Mouse (Mus musculus): ENCODE data around the gene Prdx2. TPM values are rescaled to one million over a fixed set of nuclear protein-coding genes. Genes with fewer than 3 reads are reported as not detected.
A peak's percentile ranks its signal among the peaks of the same experiment; 100 is the strongest.

The Prdx2 gene
- total RNA-seq (2017), result 631 and 634 TPM in 2 replicates

DNA sequence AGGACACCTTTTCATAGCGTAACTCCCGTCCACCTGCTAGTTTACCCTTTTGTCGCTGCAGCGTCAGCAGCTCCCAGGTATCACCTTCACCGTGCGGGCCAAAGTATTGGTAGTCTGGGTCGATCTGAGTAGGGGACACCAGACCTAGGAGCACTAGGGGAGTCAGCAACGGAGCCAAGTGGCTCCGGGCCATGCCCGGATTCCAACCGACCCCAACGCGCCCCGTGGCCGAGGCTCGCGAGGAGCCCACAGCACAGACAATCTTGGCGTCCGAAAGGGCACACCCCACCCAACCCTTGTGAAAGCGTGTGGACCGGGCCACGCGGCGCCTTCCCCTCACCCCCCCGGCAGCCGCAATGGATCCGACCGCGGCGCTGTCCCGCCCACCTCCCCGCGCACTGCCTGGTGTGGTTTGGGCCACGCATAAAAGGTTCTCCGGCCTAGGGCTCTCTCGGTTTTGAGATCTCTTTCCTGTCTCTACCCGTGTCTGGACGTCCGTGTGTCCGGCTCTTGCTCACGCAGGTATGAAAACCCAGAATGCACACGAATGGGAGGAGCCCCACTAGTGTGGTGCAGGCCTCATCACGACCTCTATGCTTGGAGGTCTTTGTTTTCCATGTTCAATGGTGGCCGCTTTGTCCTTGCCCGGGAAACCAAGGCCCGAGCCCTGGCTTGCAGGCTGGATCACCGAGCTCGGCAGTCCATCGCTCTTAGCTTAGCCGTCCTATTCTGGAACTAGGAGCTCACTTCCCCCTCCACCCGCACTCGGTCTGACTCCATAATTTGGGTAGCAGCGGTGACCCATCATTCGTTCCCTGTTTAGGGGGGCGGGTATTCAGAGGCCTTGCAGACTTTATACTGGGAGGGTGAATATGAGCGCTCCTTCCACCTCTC, at the start of gene Prdx2, which contains the start of the genes Gm49661 and Rnaseh2a:
Gene Prdx2 (plus strand): TSS at position 347 of the 894 bp plus-strand sequence.
Gene Gm49661 (minus strand): TSS at position 193 of the 894 bp plus-strand sequence.
Gene Rnaseh2a (minus strand): TSS at position 527 of the 894 bp plus-strand sequence.
- ATAC-seq (replicated peaks; ENCODE audit: low read depth, poor library complexity, severe bottlenecking), result peak; percentile 34

- no peak for ATAC-seq (replicated peaks; ENCODE audit: low read depth, poor library complexity, severe bottlenecking)
These were observed 47.8 kb upstream of the Prdx2 start for GRCm38 (mm10) chr8:84921596-84921995.

- ATAC-seq (replicated peaks; ENCODE audit: low read depth, poor library complexity, severe bottlenecking), result 0 out of 2 replicates have a peak, but pooled peaks have one; percentile 23
These were observed 43.8 kb upstream of the Prdx2 start for GRCm38 (mm10) chr8:84925557-84925956.

GRCm38 (mm10) chr8:84927513-84927912, 41.9 kb upstream of the Prdx2 start:
- ATAC-seq (replicated peaks; ENCODE audit: low read depth, poor library complexity, severe bottlenecking), result no peak

DNA sequence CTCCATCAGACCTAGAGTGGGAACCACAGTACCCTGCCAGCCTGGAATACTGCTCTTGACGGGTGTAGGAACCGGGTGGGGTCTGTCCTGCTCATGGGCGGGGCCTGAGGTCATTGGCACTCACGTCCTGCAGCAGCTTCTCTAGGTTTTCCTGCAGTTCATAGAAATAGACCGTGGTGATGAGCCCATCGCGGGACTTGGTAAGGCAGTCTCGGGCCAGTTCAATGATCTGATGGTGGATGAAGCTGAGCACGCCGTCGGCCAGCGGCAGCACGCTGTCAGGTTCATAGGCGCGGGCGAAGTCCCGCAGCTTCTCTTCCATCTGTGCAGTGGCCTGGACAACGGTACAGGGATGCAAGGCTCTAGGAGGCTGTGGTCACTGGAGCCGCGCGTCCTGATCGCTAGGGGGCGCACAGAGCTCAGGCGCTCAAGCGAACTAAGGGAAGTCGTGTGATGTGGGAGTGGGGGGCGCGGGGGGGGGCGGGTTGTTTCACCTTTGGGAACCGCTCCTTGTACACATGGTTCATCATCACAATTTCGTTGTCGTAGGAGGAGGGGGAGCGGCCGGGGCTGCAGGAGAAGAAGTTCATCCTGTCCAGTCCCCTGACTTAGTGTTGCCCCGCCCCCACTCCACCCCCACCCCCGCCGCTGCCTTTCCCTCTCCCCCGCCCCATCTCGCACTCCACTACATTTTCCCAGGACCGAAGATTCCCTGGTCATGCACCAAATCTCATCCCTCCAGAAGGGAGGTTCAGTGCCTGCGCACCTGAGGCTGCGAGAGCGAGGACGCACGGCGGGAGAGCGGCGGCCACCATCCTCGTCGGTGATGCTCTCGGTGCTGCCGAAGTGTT, 40.7 kb upstream of the Prdx2 start:
- ATAC-seq (replicated peaks; ENCODE audit: low read depth, poor library complexity, severe bottlenecking), result peak; percentile 79; the same call in 1 of the 2 replicates

DNA sequence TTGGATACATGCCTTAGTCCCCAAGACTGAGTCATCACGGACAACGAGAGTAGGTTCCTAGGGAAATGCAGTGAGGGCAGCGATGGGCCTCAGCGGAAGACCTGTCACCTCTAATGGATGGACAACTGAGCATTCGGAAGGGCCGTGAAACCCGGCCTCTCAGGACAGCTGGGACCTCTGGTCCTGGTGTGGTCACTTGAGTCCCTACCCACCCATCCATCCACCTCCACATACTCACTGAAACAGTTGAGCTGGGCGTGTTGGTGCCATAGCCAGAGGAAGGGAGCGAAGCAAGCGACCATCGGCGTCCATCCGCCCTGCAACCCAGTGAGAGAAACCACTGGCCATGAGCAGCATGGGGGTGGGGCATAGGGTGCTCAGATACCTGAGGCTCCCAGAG, 38.8 kb upstream of the Prdx2 start:
- no peak for ATAC-seq (replicated peaks; ENCODE audit: low read depth, poor library complexity, severe bottlenecking)

DNA sequence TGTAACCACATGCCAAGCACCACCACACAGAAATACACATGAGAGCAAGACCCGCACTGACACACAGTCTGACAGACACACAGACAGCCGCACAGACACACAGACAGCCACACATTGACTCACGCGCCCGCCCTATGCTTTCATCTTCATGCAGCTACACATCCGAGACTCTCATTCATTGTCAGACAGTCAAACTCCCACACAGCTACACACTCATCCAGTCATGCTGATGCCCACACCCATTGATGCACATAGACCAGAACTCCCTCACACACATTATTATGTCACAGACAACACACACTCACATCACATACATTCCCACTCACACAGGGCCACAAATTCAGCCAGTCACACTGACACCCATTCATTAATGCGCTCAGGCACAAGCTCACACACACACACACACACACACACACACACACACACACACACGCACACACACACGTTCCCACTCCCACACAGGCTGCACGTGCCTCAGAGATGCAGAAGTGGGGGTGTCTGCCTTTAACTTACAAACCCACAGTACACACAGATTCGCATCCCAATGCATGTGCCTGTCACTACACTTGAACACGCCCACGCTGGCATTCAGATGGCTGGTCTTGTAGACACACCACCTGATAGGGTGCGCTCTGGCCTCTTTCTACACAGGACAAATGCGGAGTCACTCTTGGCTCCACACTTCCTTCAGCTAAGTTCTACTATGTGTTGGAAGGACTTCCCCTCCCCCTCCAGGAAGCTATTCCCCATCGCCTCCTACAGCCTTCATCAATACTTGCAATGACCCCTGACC, 35.4 kb upstream of the Prdx2 start:
- no peak for ATAC-seq (replicated peaks; ENCODE audit: low read depth, poor library complexity, severe bottlenecking)

DNA sequence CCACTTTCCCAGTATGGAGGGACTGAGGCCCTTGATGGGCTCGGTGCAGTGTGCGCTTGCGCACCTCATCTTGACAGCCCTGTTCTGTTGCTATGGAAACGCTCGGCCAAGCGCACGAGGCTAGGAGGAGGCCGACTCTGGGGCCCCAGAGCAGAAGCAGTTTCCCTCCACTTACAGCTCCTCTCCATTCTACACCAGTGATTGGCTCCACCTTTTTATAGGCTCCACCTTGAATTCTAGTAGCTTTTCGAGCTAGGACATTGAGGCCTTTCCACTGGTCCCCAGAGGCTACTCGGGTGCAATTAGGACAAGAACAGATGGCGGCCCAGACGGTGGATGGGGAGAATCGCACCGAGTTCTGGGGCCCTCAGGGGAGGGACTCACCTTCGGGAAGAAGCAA, 34.5 kb upstream of the Prdx2 start:
- ATAC-seq (replicated peaks; ENCODE audit: low read depth, poor library complexity, severe bottlenecking), result no peak

GRCm38 (mm10) chr8:84935489-84935888, 33.9 kb upstream of the Prdx2 start:
- ATAC-seq (replicated peaks; ENCODE audit: low read depth, poor library complexity, severe bottlenecking), result peak; percentile 35

DNA sequence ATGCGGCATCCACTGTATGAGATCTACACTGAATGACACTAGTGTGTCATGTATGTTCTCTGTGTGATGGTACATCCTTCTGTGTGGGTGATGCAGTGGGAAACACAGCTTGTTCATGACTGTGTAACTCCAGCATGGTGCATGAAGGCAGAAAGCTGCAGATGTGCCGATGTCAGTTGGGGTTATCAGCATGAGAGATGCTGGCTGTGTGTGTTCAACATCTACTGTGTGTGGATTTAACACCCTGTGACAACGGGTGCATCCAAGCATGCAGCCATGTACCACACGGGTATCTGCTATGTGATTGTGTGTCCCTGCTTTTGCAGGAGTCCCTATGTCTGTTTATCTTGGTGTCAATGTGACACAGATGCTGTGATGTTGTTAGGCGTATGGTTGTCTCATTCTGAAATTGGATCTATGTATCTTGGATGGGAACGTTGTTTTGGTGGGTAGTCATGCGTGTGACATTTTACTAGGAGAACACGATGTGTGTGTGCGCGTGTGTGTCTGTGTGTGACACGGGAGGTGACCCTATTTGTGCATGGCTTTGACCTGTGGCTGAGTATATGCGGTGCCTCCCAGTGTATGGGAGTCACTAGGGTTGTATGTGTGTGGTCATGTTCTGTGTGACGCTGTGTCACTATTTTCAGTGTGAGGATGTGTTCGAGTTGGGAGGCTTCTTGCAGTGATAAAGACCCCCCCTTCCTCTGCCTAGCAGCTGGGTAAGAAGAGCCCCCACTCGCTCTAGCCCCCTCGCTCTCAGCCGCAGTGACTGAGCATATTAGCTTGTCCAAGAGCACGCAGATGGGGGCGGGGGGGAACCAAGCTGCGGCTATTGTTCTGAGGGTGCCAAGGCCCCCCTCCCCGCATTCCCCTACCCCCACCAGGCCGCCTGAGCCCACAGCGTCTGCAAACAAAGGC, 33.1 kb upstream of the Prdx2 start:
- ATAC-seq (replicated peaks; ENCODE audit: low read depth, poor library complexity, severe bottlenecking), result no peak

DNA sequence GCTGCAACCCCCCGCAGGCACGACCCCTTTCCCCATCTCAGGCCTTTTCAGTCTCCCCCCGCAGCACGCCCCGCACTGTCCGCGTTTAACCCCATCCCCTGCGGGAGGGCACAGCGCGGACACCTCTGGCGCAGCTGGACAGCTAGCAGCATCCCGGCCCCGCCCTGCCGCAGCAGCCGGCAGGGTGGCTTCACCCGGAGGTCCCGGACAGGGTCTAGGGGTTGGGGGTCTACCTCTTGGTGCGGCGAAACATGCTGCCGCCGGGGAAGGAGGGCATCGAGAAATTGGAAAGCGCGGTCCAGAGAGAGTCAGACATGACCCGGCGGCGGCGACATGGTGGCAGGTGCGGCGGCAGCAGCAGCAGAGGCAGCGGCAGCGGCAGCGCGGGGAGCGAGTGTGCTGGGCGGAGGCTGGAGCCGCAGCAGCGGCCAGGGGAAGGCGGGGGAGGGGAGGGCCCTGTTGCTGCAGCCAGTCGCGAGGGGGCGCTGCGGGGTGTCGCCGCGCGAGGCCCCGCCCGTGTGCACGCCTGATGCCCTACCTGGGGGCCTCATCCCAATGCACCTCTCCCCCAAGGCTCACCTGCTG, 32.3 kb upstream of the Prdx2 start, which contains the start of gene Mast1:
Gene Mast1 (minus strand): TSS at position 398 of the 585 bp plus-strand sequence.
- peak; percentile 81 for ATAC-seq (replicated peaks; ENCODE audit: low read depth, poor library complexity, severe bottlenecking)

GRCm38 (mm10) chr8:84937620-84938485, 31.5 kb upstream of the Prdx2 start:
- no peak for ATAC-seq (replicated peaks; ENCODE audit: low read depth, poor library complexity, severe bottlenecking)

- no peak for ATAC-seq (replicated peaks; ENCODE audit: low read depth, poor library complexity, severe bottlenecking)
These were observed 25.7 kb upstream of the Prdx2 start for GRCm38 (mm10) chr8:84943699-84944098.

GRCm38 (mm10) chr8:84944478-84945160, 24.8 kb upstream of the Prdx2 start:
- ATAC-seq (replicated peaks; ENCODE audit: low read depth, poor library complexity, severe bottlenecking), result peak; percentile 70

- no peak for ATAC-seq (replicated peaks; ENCODE audit: low read depth, poor library complexity, severe bottlenecking)
These were observed 24.2 kb upstream of the Prdx2 start for GRCm38 (mm10) chr8:84945235-84945632.

GRCm38 (mm10) chr8:84945633-84946527, 23.5 kb upstream of the Prdx2 start:
- 0 out of 2 replicates have a peak, but pooled peaks have one; percentile 23 for ATAC-seq (replicated peaks; ENCODE audit: low read depth, poor library complexity, severe bottlenecking)

Measured in common myeloid progenitor, adult 5-6 weeks (primary cell).